In genomic region chr2:104815561-104816370, GRCm38 (mm10) we compare ENCODE assay signal across 7 mouse cellular contexts. TPM values are rescaled to one million over a fixed set of nuclear protein-coding genes. Genes with fewer than 3 reads are reported as not detected.
A peak's percentile ranks its signal among the peaks of the same experiment; 100 is the strongest.
DNase-seq lines count a peak whose midpoint lies in the region; ATAC-seq and TF ChIP-seq lines count a peak whose summit lies in the region.

No protein-coding gene starts in this region.

- peaks cover 0 to 3% of the 10 kb centered on the region in 2 experiments; a peak in 2 of 4 replicates for H3K4me1 ChIP-seq in ES-E14 (ENCODE audit: control insufficient read depth in 2 of 2, insufficient read depth in 2 of 2, low read length in 2 of 2, poor library complexity in 1 of 2)
- H3K4me1 ChIP-seq in bone marrow, adult 2 months (ENCODE audit: control insufficient read depth, insufficient read depth, low read length), result no peaks in the 10 kb centered on the region
- peaks cover 3% of the 10 kb centered on the region for H3K4me1 ChIP-seq in forebrain, embryonic 11.5 days (replicated peaks; ENCODE audit: control insufficient read depth, insufficient read depth, low read length)

- WGBS in bone marrow, adult 2 months, result under 1% methylated on average over 33 of the region's 33 CpGs
- under 1% methylated on average over 33 of the region's 33 CpGs for WGBS in forebrain, embryonic 11.5 days

- H3K27me3 ChIP-seq in forebrain, embryonic 11.5 days (ENCODE audit: control insufficient read depth, insufficient read depth, low read length), result no peaks in the 10 kb centered on the region

- no peaks in the 10 kb centered on the region for H3K9me3 ChIP-seq in ES-E14 (ENCODE audit: control insufficient read depth, insufficient read depth, low read depth, low read length)
- no peaks in the 10 kb centered on the region for H3K9me3 ChIP-seq in forebrain, embryonic 11.5 days (ENCODE audit: control insufficient read depth, low read length)

- no peak for TF ChIP-seq POLR2A in bone marrow, adult 2 months (IDR thresholded peaks at IDR 0.05; ENCODE audit: borderline replicate concordance, control insufficient read depth, low read depth, low read length)

- H3K27ac ChIP-seq in ES-E14 (ENCODE audit: insufficient read depth, low read depth, low read length, poor library complexity, severe bottlenecking), result peak overlapping the region; percentile 90
- H3K27ac ChIP-seq in bone marrow, adult 2 months (ENCODE audit: control insufficient read depth, insufficient read depth, low read depth, low read length, poor library complexity), result no peak overlapping the region; the same call in 1 of the 2 replicates
- peak overlapping the region; percentile 98 for H3K27ac ChIP-seq in forebrain, embryonic 11.5 days (ENCODE audit: low read depth, low read length)

- peak overlapping the region; percentile 86 to 90 for H3K4me3 ChIP-seq in ES-E14 (ENCODE audit: insufficient read depth in 1 of 2, low read depth in 1 of 2, low read length in 2 of 2, poor library complexity in 1 of 2, severe bottlenecking in 1 of 2)
- H3K4me3 ChIP-seq in bone marrow, adult 2 months (replicated peaks; ENCODE audit: control insufficient read depth, low read depth, low read length), result peak overlapping the region; percentile 57
- peak overlapping the region; percentile 94 for H3K4me3 ChIP-seq in forebrain, embryonic 11.5 days (ENCODE audit: low read depth, low read length)

- TF ChIP-seq CTCF in bone marrow, adult 2 months (IDR thresholded peaks at IDR 0.05; ENCODE audit: control insufficient read depth, insufficient read depth, low read length), result no peak

- ATAC-seq in forebrain, embryonic 11.5 days (replicated peaks; ENCODE audit: low FRiP score), result peak; percentile 33

- H3K4me2 ChIP-seq in forebrain, embryonic 11.5 days (ENCODE audit: low read depth, low read length, severe bottlenecking), result peak overlapping the region; percentile 85

- in situ Hi-C loops in ES-E14 (cut with MboI; ENCODE audit: low sequenced_read_pairs in 2 of 2, unreplicated experiment in 2 of 2), result no loop called here

- H3K36me3 ChIP-seq in ES-E14 (ENCODE audit: control insufficient read depth, insufficient read depth, low read length, poor library complexity, severe bottlenecking), result no peaks in the 10 kb centered on the region
- H3K36me3 ChIP-seq in forebrain, embryonic 11.5 days (ENCODE audit: control insufficient read depth, insufficient read depth, low read length), result no peaks in the 10 kb centered on the region

- peak overlapping the region; percentile 95 for H3K9ac ChIP-seq in ES-E14 (ENCODE audit: insufficient read depth, low read depth, low read length, poor library complexity, severe bottlenecking)
- H3K9ac ChIP-seq in forebrain, embryonic 11.5 days (ENCODE audit: low read length), result peak overlapping the region; percentile 98

- intact Hi-C loops in heart, postnatal 25 days (cut with DNase I), result loop anchor here (5.0 kb wide), 1 partner anchor 312 kb away; the partner anchor contains the start of gene Wt1

- DNase-seq in ES-E14 (ENCODE audit: low read depth, low spot score), result no peak
- peak; percentile 73 for DNase-seq in forebrain, embryonic 11.5 days (ENCODE audit: low spot score)
- DNase-seq in heart, postnatal 25 days (ENCODE audit: low spot score), result peak; percentile 11
- DNase-seq in layer of hippocampus, adult 8-10 months (ENCODE audit: low spot score in 2 of 2), result peak; percentile 7 to 26
- DNase-seq in lung, postnatal 10 days, result peak; percentile 43
- peak; percentile 40 to 44 for DNase-seq in right cerebral cortex, postnatal 10 days (ENCODE audit: low spot score in 2 of 2)

TF ChIP-seq in ES-E14, 5 proteins besides CTCF, POLR2A, EP300 and RAD21:
- TF ChIP-seq MAFK (IDR thresholded peaks at IDR 0.05; ENCODE audit: insufficient read depth, low read depth, low read length), result no peak
- peak; percentile 70; the same call in 1 of the 2 replicates for TF ChIP-seq CHD2 (IDR thresholded peaks at IDR 0.05; ENCODE audit: low read depth, low read length)

RNA-seq across cellular contexts. Expression of gene Qser1, which starts 0.8 kb away (rescaled TPM):
- total RNA-seq in ES-E14 (2012; rRNA removed), result 20.7 and 23.2 TPM in 2 replicates
- polyA plus RNA-seq in bone marrow, adult 2 months (2011; ENCODE audit: insufficient read depth, insufficient read length, low replicate concordance, missing spikeins), result 1.2 and 2.8 TPM in 2 replicates
- polyA plus RNA-seq in forebrain, embryonic 11.5 days (2014; fragmentation: Nextera tagmentation; extraction: Ambion mirVana), result 18.7 and 18.9 TPM in 2 replicates
- total RNA-seq in heart, postnatal 25 days (2021), result 10 to 100 TPM; 26.7 to 27.7 TPM
- total RNA-seq in layer of hippocampus, adult 8-10 months (2022), result 10 to 100 TPM; 10.3 to 12.0 (median 11.2) TPM

RNA-seq across cellular contexts. Expression of gene Prrg4, which starts 33.9 kb away (rescaled TPM):
- total RNA-seq in ES-E14 (2012; rRNA removed), result 45.4 and 61.6 TPM in 2 replicates
- not detected in 2 replicates for polyA plus RNA-seq in bone marrow, adult 2 months (2011; ENCODE audit: insufficient read depth, insufficient read length, low replicate concordance, missing spikeins)
- 0.48 and 1.1 TPM in 2 replicates for polyA plus RNA-seq in forebrain, embryonic 11.5 days (2014; fragmentation: Nextera tagmentation; extraction: Ambion mirVana)
- 1 to 10 TPM in 1 of 2 experiments, under 1 TPM in 1; 0.78 to 1.4 TPM for total RNA-seq in heart, postnatal 25 days (2021)
- 1 to 10 TPM in 2 of 4 experiments, under 1 TPM in 2; 0.85 to 2.0 (median 1.2) TPM for total RNA-seq in layer of hippocampus, adult 8-10 months (2022)

RNA-seq across cellular contexts. Expression of gene Ccdc73, which starts 51.8 kb away (rescaled TPM):
- 2.1 and 3.5 TPM in 2 replicates for total RNA-seq in ES-E14 (2012; rRNA removed)
- 8.8 TPM in 1 of 2 replicates, not detected in the other for polyA plus RNA-seq in bone marrow, adult 2 months (2011; ENCODE audit: insufficient read depth, insufficient read length, low replicate concordance, missing spikeins)
- polyA plus RNA-seq in forebrain, embryonic 11.5 days (2014; fragmentation: Nextera tagmentation; extraction: Ambion mirVana), result 5.5 and 6.6 TPM in 2 replicates
- 1 to 10 TPM; 3.9 to 4.2 TPM for total RNA-seq in heart, postnatal 25 days (2021)
- total RNA-seq in layer of hippocampus, adult 8-10 months (2022), result 1 to 10 TPM in 1 of 4 experiments, not detected in 3; 1.4 TPM

Comparison
In these comparisons a context has a peak if more than half of its experiments do, and no peak if none do; other contexts are left out.
1. RNA of gene Prrg4, which starts 33.9 kb away (total RNA-seq): 45.4 to 61.6 TPM in ES-E14; 0.78 to 1.4 TPM in heart, postnatal 25 days and 0.85 to 2.0 TPM in layer of hippocampus, adult 8-10 months; every median in the first group is over 10 times any median in the second.
2. Peak in every context shown above with its lines, with median percentiles within 50 percentile points of each other: H3K4me3 ChIP-seq.